Mouse (Mus musculus) embryonic stem cell, embryonic (primary cell): Measurements from ENCODE around the gene Tcte3.
"Not testable (repeated sequence)": the region's sequence is repeated elsewhere in the genome, so short reads cannot be mapped to it uniquely, and the experiment has no call there.

Source experiments
- CTCF ChIA-PET, 4 experiments: fragments of 300-600 bp in 2 of 4; fragments of 350-600 bp in 2 of 4; sonication (Branson Sonifier 250); formaldehyde crosslinking; loops; one replicate each; lab custom pipeline; 2022; ENCODE audit warnings: inconsistent platforms in 2 of 4; lab: Charles Lee
- POLR2A ChIA-PET, 4 experiments: fragments of 300-600 bp in 2 of 4; fragments of 350-600 bp in 2 of 4; sonication (Branson Sonifier 250); formaldehyde crosslinking; loops; one replicate each; lab custom pipeline; 2022; ENCODE audit warnings: antibody characterized with exemption in 4 of 4, inconsistent platforms in 1 of 4; lab: Charles Lee

The Tcte3 gene

DNA sequence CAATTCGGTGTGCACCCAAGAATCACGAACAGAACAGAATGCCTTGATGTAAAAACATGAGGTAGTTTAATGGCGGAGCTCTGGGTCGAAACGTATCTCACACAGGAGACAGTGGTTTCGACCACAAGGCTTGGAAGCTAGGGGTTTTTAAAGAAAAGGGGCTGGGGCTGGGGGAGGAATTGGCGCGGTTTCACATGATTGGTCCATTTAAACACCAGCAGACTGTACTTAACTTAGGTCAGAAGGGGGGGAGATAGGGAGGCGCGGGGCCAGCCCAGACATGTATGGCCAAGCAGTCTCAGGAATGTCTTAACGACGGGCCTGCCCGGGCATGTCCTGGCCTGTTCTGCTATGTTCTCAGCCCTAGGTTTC, 12.5 kb upstream of the Tcte3 start:
- CTCF ChIA-PET, POLR2A ChIA-PET: not testable (repeated sequence)

DNA sequence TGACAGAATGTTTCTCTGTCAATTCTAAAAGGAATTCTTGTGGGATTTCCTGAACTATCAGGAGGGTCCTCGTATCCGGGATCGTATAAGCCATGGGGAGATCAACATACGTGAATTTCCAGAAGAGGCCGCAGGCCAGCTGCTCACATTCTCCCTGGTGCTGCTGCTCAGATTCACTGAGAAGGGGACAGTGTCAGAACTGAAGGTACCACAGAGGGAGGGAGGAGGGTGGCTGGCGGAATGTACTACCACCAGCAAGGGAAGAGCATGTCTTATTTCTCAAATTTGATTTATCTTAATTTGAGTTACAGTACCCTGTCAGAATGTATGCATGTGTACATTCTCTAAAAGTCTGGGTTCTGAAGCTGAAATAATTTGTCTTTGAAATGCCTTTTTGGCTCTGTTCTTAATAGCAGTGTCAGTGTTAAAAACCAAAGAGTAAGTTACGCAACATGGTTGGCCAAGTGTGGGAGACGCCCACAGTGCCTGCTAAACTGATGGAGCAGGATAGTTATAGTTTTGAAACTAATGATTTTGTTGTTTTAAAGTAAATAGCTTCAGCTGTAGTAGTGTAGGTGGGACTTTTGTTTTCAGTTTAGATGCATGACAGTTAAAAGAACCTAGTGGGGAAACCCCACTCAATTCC, 12.0 kb upstream of the Tcte3 start:
- CTCF ChIA-PET, POLR2A ChIA-PET: not testable (repeated sequence)

DNA sequence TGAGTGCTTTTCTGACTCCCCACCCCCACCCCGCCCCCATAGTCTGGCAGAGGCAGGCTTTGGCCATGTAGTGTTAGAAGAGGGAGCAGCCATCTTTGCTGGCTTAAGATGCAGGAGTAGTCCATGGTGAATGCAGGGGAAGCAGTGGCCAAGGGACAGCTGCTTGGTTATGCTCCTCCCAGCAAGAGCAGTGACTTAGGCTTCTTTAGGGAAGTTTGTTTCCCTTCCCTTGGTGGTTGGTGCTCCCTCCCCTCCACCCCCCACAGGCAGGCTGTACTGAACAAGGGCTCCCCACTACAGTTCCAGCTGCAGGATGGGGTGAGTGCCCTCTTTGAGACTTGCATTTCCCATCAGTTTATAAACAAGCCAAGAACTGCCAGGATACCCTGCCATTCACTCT, 11.5 kb upstream of the Tcte3 start:
- CTCF ChIA-PET, POLR2A ChIA-PET: not testable (repeated sequence)

DNA sequence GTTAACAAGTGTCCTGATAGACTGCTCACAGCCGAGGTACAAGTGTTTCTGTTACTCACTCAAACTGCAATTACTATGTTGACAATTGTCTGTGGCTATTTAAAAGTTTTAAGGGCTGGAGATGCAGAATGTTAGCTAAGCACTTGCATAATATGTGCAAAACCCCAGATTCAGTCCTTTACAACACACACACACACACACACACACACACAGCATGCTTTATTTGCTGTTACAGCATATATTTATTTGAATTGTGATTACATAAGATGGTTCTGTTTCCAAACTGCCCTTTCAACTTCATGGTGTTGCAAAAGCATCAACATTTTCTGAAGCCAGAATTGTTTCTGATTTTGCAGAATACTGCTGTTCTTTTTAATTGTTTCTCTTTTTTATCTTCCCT, 9.1 kb upstream of the Tcte3 start:
- POLR2A ChIA-PET, CTCF ChIA-PET: not testable (repeated sequence)

DNA sequence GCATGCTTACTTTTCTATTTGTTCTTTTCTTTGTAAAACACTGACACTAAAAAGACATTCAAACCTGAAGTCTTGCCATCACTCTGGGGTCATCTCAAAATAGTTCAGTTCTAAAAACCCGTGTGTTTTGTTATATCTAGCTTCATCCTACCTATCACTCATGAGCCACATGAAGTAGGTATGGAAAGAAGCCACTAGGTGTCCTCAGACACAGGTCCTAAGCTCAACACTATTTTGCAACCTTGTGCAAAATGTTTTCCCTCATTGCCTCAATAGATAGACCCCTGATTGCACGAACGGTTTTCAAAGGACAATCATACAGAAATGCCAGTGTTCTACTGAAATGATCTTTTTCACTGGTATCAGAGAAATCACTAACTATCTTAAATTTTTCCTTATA, 833 bp downstream of the Tcte3 start:
- POLR2A ChIA-PET, CTCF ChIA-PET: not testable (repeated sequence)

DNA sequence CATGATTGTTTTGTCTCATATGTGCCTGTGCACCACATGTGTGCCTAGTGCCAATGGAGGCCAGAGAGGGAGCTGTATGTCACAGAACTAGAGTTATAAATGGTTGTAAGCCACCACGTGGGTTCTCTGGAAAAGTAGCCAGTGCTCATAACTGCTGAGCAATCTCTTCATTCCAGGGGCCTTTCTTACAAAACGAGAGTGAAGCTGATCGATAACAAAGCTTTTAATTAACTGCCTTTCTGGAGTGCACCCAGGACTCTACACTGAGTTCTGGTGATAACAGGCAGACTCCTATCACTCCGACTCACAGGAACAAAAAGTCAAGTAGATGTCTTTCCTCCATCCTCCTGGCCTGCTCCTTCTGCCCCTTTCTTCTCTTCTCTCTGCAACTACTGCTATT, 9.9 kb downstream of the Tcte3 start:
- POLR2A ChIA-PET, CTCF ChIA-PET: not testable (repeated sequence)

DNA sequence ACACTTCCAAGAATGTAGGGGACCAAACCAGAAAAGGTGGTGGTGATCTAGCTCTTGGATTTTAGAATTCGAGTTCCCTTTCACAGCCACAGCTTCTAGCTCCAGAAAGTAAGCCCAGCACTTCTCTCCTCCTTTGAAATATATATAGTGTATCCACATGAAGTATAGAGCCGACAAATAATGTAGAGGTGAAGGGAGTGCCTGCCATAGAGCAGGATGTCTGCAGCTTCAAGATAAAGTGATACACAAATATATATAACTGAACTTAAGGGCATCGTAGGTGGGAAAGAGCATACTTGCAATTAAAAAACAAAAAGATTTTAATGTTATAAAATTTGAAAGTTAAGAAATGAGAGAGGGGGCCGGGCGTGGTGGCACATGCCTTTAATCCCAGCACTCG, 15.8 kb downstream of the Tcte3 start:
- POLR2A ChIA-PET, CTCF ChIA-PET: not testable (repeated sequence)

DNA sequence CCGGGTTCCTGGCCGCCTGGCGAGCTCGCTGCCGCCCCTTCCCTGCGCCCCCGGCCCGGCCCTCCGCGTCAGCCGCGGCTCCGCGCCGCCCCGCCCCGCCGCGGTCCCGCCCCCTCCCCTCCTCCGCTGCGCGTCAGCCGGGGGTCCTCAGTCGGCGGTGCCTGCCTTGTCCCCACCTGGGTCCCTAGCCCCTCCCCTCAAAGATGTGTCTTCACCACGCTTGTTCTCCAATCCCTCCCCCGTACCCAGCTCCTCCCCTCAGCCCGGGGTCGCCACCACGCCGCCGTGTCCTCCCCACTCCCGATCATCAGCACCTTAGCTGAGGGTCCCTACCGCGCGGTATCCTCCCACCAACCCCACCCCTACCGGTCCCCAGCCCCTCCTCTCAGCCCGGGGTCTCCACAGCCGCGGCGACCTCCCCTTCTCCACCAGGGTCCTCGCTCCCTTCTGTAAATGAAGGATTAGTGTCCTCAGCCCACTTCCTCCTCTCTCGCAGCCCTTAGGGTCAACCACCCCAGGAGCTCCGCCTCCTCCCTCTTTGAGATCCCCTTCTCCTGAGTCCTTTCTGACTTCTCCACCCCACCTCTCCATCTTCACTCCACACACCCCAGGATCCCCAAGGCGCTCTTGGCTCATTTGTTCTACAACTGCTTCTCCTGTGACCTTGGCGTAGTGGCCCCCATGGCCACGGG, 16.6 kb downstream of the Tcte3 start:
- CTCF ChIA-PET, POLR2A ChIA-PET: not testable (repeated sequence)

DNA sequence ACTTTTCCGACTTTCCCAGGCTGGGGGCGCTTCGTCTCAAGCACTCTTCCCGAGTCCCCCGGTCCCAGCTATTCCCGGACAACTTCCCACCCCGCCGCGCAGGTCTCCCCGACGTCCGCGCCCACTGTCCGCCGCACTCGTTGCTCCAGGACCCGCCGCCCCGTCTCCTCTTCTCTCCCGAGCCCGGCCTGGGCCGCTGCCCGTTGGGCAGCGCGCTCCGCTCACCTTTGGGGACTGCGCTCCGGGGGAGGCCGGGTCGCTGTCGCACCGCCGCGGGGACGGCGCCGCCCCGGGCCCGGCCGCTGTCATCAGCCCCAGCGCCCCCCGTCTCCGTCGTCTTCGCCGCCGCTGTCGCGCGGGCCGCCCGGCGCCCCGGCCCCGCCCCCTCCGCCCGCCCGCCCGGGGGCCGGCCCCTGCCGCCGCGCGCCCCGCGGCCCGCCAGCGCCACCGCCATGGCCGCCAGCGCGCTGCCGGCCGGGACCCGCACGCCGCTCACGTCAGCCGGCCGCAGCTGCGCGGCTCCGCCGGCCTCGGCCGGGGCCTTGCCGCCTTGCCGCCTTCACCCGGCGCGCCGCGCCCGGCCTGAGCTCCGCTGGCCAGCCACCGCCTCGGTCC, 17.3 kb downstream of the Tcte3 start:
- POLR2A ChIA-PET, CTCF ChIA-PET: not testable (repeated sequence)

DNA sequence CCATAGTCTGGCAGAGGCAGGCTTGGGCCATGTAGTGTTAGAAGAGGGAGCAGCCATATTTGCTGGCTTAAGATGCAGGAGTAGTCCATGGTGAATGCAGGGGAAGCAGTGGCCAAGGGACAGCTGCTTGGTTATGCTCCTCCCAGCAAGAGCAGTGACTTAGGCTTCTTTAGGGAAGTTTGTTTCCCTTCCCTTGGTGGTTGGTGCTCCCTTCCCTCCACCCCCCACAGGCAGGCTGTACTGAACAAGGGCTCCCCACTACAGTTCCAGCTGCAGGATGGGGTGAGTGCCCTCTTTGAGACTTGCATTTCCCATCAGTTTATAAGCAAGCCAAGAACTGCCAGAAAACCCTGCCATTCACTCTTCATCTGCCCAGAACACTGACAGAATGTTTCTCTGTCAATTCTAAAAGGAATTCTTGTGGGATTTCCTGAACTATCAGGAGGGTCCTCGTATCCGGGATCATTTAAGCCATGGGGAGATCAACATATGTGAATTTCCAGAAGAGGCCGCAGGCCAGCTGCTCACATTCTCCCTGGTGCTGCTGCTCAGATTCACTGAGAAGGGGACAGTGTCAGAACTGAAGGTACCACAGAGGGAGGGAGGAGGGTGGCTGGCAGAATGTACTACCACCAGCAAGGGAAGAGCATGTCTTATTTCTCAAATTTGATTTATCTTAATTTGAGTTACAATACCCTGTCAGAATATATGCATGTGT, 19.6 kb downstream of the Tcte3 start:
- CTCF ChIA-PET, result not testable (repeated sequence)

DNA sequence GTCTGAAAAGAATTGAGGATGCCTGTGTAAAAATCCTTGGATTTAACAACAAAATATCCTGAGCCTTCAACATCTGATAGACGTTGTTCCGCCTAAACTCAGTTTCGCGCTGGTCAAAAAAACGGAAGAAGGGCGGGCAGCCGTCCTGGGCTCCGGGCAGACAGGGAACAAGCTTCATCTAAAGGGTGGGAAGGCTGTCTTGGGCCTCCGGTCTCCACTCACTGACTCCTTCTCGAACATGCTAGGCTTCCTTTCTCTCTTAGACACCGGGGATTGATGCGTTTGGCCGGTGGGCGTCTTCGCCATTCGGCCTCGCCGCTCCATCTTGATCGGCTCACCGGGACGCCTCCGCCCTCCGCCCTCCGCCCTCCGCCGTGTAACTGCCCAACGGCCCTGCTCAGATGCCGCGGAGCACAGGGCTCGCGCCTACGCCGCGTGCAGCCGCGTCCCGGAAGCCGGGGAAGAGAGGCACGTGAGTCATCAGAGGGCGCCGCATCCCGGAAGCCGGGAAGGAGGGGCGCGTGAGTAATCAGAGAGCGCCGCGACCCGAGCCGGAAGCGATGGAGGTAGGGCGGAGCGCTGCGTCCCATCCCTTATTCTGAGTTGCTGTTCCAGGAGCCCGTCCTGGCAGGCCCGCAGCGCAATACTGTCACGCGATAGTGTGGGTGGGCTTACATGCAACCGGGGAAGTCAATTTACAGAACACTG, 31.4 kb downstream of the Tcte3 start, which contains the start of gene Gm3435:
TSS of gene Gm3435 (plus strand) at position 471 of the 708 bp plus-strand sequence.
- CTCF ChIA-PET, POLR2A ChIA-PET: not testable (repeated sequence)

More for the DNA sequence above, 19.6 kb downstream of the Tcte3 start:
- POLR2A ChIA-PET, result not testable (repeated sequence)

DNA sequence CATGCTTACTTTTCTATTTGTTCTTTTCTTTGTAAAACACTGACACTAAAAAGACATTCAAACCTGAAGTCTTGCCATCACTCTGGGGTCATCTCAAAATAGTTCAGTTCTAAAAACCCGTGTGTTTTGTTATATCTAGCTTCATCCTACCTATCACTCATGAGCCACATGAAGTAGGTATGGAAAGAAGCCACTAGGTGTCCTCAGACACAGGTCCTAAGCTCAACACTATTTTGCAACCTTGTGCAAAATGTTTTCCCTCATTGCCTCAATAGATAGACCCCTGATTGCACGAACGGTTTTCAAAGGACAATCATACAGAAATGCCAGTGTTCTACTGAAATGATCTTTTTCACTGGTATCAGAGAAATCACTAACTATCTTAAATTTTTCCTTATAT, 32.2 kb downstream of the Tcte3 start:
- CTCF ChIA-PET, POLR2A ChIA-PET: not testable (repeated sequence)

DNA sequence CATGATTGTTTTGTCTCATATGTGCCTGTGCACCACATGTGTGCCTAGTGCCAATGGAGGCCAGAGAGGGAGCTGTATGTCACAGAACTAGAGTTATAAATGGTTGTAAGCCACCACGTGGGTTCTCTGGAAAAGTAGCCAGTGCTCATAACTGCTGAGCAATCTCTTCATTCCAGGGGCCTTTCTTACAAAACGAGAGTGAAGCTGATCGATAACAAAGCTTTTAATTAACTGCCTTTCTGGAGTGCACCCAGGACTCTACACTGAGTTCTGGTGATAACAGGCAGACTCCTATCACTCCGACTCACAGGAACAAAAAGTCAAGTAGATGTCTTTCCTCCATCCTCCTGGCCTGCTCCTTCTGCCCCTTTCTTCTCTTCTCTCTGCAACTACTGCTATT, 41.2 kb downstream of the Tcte3 start:
- POLR2A ChIA-PET, CTCF ChIA-PET: not testable (repeated sequence)

DNA sequence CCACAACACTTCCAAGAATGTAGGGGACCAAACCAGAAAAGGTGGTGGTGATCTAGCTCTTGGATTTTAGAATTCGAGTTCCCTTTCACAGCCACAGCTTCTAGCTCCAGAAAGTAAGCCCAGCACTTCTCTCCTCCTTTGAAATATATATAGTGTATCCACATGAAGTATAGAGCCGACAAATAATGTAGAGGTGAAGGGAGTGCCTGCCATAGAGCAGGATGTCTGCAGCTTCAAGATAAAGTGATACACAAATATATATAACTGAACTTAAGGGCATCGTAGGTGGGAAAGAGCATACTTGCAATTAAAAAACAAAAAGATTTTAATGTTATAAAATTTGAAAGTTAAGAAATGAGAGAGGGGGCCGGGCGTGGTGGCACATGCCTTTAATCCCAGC, 47.1 kb downstream of the Tcte3 start:
- CTCF ChIA-PET, POLR2A ChIA-PET: not testable (repeated sequence)

DNA sequence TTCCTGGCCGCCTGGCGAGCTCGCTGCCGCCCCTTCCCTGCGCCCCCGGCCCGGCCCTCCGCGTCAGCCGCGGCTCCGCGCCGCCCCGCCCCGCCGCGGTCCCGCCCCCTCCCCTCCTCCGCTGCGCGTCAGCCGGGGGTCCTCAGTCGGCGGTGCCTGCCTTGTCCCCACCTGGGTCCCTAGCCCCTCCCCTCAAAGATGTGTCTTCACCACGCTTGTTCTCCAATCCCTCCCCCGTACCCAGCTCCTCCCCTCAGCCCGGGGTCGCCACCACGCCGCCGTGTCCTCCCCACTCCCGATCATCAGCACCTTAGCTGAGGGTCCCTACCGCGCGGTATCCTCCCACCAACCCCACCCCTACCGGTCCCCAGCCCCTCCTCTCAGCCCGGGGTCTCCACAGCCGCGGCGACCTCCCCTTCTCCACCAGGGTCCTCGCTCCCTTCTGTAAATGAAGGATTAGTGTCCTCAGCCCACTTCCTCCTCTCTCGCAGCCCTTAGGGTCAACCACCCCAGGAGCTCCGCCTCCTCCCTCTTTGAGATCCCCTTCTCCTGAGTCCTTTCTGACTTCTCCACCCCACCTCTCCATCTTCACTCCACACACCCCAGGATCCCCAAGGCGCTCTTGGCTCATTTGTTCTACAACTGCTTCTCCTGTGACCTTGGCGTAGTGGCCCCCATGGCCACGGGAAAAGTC, 48.0 kb downstream of the Tcte3 start:
- CTCF ChIA-PET, POLR2A ChIA-PET: not testable (repeated sequence)

DNA sequence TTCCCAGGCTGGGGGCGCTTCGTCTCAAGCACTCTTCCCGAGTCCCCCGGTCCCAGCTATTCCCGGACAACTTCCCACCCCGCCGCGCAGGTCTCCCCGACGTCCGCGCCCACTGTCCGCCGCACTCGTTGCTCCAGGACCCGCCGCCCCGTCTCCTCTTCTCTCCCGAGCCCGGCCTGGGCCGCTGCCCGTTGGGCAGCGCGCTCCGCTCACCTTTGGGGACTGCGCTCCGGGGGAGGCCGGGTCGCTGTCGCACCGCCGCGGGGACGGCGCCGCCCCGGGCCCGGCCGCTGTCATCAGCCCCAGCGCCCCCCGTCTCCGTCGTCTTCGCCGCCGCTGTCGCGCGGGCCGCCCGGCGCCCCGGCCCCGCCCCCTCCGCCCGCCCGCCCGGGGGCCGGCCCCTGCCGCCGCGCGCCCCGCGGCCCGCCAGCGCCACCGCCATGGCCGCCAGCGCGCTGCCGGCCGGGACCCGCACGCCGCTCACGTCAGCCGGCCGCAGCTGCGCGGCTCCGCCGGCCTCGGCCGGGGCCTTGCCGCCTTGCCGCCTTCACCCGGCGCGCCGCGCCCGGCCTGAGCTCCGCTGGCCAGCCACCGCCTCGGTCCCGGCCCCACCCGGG, 48.7 kb downstream of the Tcte3 start:
- CTCF ChIA-PET, POLR2A ChIA-PET: not testable (repeated sequence)

DNA sequence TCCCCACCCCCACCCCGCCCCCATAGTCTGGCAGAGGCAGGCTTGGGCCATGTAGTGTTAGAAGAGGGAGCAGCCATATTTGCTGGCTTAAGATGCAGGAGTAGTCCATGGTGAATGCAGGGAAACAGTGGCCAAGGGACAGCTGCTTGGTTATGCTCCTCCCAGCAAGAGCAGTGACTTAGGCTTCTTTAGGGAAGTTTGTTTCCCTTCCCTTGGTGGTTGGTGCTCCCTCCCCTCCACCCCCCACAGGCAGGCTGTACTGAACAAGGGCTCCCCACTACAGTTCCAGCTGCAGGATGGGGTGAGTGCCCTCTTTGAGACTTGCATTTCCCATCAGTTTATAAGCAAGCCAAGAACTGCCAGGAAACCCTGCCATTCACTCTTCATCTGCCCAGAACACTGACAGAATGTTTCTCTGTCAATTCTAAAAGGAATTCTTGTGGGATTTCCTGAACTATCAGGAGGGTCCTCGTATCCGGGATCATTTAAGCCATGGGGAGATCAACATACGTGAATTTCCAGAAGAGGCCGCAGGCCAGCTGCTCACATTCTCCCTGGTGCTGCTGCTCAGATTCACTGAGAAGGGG, 51.1 kb downstream of the Tcte3 start:
- POLR2A ChIA-PET, CTCF ChIA-PET: not testable (repeated sequence)

DNA sequence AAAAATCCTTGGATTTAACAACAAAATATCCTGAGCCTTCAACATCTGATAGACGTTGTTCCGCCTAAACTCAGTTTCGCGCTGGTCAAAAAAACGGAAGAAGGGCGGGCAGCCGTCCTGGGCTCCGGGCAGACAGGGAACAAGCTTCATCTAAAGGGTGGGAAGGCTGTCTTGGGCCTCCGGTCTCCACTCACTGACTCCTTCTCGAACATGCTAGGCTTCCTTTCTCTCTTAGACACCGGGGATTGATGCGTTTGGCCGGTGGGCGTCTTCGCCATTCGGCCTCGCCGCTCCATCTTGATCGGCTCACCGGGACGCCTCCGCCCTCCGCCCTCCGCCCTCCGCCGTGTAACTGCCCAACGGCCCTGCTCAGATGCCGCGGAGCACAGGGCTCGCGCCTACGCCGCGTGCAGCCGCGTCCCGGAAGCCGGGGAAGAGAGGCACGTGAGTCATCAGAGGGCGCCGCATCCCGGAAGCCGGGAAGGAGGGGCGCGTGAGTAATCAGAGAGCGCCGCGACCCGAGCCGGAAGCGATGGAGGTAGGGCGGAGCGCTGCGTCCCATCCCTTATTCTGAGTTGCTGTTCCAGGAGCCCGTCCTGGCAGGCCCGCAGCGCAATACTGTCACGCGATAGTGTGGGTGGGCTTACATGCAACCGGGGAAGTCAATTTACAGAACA, 62.8 kb downstream of the Tcte3 start, which contains the start of the genes 9030025P20Rik and Gm3417:
TSS of gene 9030025P20Rik (plus strand) at position 107 of the 677 bp plus-strand sequence.
TSS of gene Gm3417 (minus strand) at position 429 of the 677 bp plus-strand sequence.
- CTCF ChIA-PET, POLR2A ChIA-PET: not testable (repeated sequence)
